Mouse (Mus musculus): Measurements from ENCODE around the gene Mrps18b.

GRCm38 (mm10) chr17:35896781-35897643 lies 19.2 kb downstream of the Mrps18b start, which contains the start of gene 2310061I04Rik:
- no peak for TF ChIP-seq CTCF (IDR thresholded peaks at IDR 0.05; ENCODE audit: low read depth)
- no peak for TF ChIP-seq EP300 (IDR thresholded peaks at IDR 0.05; ENCODE audit: low read depth)

Data from liver, postnatal 0 days (tissue).